Mouse (Mus musculus): ENCODE data around the gene Tcl1b4. TPM values are rescaled to one million over a fixed set of nuclear protein-coding genes. Genes with fewer than 3 reads are reported as not detected.

The Tcl1b4 gene
- total RNA-seq, 2 experiments from 2014 or later, result not detected

- no peak for DNase-seq
Measured at GRCm38 (mm10) chr12:105253796-105254195, 52.0 kb downstream of the Tcl1b4 start.

Other genes starting within 250 kb of the Tcl1b4 start
- 1 to 10 TPM; 7.3 to 7.8 TPM for gene Syne3, start 192.1 kb upstream of the Tcl1b4 start, total RNA-seq (2021)
- gene Glrx5, start 169.3 kb upstream of the Tcl1b4 start, total RNA-seq (2021), result 10 to 100 TPM; 81.2 to 82.0 TPM
- gene Tcl1b2, start 55.9 kb upstream of the Tcl1b4 start, total RNA-seq (2021), result not detected
- gene Tcl1b1, start 42.3 kb upstream of the Tcl1b4 start, total RNA-seq (2021), result not detected
- gene Tcl1b5, start 25.6 kb upstream of the Tcl1b4 start, total RNA-seq (2021), result not detected
- not detected for gene Tcl1b3, start 10.9 kb upstream of the Tcl1b4 start, total RNA-seq (2021)
- not detected for gene Tcl1, start 20.8 kb downstream of the Tcl1b4 start, total RNA-seq (2021)
- gene Tunar, start 131.9 kb downstream of the Tcl1b4 start, total RNA-seq (2021), result not detected